Mouse (Mus musculus) left cerebral cortex, adult 2 months (tissue): ENCODE data around the gene Pla2g15. TPM values are rescaled to one million over a fixed set of nuclear protein-coding genes. Genes with fewer than 3 reads are reported as not detected.
"Not testable (repeated sequence)": the region's sequence is repeated elsewhere in the genome, so short reads cannot be mapped to it uniquely, and the experiment has no call there.

Source experiments
- DNase-seq, 2 experiments: peaks; one replicate each; pipeline ENCODE4 v3.0.0; 2021 to 2022; ENCODE audit warnings: low spot score in 2 of 2, mixed read lengths in 1 of 2; ENCODE audit errors: extremely low spot score in 1 of 2
- H3K27ac ChIP-seq: fragments of 200-600 bp; 2 replicates; pipeline ENCODE4 v1.8.1; 2022
- H3K4me3 ChIP-seq: fragments of 200-600 bp; 2 replicates; pipeline ENCODE4 v1.8.1; 2022
- CTCF ChIP-seq: fragments of 200-600 bp; IDR thresholded peaks from 2 replicates; pipeline ENCODE4 v1.8.1; 2022; ENCODE audit warnings: antibody characterized with exemption, mild to moderate bottlenecking, moderate library complexity
- intact Hi-C: fragments of 180-260 bp; cut with DNase I; formaldehyde crosslinking; loops from one replicate; pipeline ENCODE4 v1.15.1; 2025
- total RNA-seq, 2 experiments: library from RNA; stranded (reverse); gene quantifications; 2 replicates each; pipeline ENCODE4 v1.2.3; 2021

Gene Pla2g15
- total RNA-seq, 2 experiments from 2014 or later = 24.4 to 24.8 TPM

- TF ChIP-seq CTCF = no peak
- Histone ChIP-seq H3K27ac (no peak overlapping the region), H3K4me3 (no peak overlapping the region)
- intact Hi-C loops = no loop called here
- DNase-seq = no peak
Measured at GRCm38 (mm10) chr8:106177594-106177993, 27.4 kb downstream of the Pla2g15 start.

GRCm38 (mm10) chr8:106178428-106178827 is 28.2 kb downstream of the Pla2g15 start:
- intact Hi-C loops = no loop called here
- no peak for TF ChIP-seq CTCF
- H3K27ac ChIP-seq = no peak overlapping the region
- DNase-seq = no peak
- no peak overlapping the region for H3K4me3 ChIP-seq

DNA sequence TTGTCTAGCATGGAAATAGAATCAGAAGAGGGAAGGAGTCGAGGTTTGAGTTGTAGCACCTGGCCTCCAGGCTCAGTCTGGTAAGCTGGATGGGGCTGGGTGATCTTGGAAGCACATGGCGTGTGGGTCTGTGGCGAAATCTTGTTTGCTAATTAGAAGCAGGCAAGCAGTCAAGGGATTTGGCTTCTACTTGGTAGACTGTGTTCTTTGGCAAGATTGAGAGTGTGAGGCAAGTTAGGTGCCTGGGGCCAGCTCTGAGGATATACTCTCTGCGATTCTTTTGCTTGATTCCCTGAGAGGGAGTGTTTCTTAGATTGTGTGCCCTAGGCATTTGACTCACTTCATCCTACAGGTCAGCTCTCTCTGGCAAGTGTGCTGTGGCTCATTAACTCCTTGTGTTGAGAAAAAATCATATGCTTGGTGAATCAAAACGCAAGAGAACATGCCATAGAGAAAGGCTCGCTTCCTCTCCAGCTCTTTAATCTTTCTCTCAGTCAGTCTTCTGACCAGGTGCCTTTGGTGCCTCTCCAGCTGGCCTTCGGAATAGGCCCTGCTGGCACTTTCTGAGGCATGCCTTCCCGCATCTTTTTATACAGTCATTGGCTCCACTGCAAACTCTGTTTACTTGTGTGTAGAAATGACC is 35.5 kb downstream of the Pla2g15 start:
- Histone ChIP-seq H3K27ac (no peak overlapping the region), H3K4me3 (no peak overlapping the region)
- intact Hi-C loops = no loop called here
- DNase-seq = no peak
- TF ChIP-seq CTCF = no peak

DNA sequence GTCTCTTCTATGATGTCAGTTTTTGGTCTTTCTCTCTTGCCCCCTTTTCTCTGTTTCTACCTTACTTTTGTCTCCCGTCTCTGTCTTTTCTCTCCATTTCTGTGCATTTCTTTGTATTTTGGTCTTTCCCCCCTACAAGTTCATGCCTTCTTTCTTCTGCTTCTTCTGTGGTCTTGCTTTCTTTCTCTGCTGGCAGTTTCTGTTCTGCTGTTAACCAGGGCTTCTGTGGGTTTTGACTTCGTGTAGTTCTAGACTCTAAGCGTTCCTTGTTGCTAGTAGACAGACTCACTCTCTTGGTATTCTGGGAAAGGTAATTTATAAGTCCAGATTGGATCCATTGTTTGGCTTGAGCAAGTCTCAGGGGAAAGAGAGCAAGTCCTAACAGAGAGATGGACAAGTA is 36.2 kb downstream of the Pla2g15 start:
- Histone ChIP-seq H3K4me3 (no peak overlapping the region), H3K27ac (no peak overlapping the region)
- intact Hi-C loops = no loop called here
- no peak for TF ChIP-seq CTCF
- DNase-seq = no peak

- DNase-seq = no peak
- intact Hi-C loops = no loop called here
- H3K27ac ChIP-seq = no peak overlapping the region
- no peak for TF ChIP-seq CTCF
- H3K4me3 ChIP-seq = no peak overlapping the region
Measured at GRCm38 (mm10) chr8:106189162-106189561, 39.0 kb downstream of the Pla2g15 start.

DNA sequence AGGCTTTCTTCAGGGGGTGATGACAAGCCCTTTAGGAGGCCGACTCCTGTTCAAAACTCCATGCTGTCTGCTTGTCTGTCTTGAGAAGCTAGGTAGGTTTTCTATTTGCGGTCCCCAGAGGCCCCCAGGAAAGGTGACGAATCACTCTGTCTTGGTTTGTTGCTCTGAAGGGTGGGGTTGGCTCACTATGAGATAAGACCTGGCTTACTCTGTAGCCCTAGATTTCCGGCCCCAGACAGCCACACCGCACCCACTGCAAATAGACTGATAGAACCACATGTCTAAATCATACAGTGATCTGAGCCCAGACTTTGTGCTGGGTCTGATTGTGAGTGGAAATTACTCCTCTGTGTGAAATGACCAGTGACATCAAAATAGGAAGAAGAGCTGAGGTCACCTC is 41.4 kb downstream of the Pla2g15 start:
- intact Hi-C loops = no loop called here
- no peak overlapping the region for H3K27ac ChIP-seq
- no peak overlapping the region for H3K4me3 ChIP-seq
- TF ChIP-seq CTCF = no peak
- DNase-seq = no peak

DNA sequence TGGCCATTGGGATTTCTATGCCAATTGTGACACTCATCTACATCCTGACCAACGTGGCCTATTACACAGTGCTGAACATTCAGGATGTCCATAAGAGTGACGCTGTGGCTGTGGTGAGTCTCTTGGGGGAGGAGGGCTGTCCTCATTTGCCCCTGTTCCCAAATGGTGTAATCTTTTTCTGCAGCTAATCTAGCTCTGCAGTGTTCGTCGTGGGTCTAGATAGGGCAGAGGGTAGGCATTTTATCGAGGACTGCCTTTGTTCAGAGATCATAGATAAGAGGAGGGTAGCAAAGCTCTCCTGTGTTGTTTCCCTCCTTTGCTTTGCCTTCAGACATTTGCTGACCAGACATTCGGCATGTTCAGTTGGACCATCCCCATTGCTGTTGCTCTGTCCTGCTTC is 43.0 kb downstream of the Pla2g15 start:
- TF ChIP-seq CTCF = no peak
- Histone ChIP-seq H3K27ac (no peak overlapping the region), H3K4me3 (no peak overlapping the region)
- DNase-seq = no peak
- intact Hi-C loops = no loop called here

DNA sequence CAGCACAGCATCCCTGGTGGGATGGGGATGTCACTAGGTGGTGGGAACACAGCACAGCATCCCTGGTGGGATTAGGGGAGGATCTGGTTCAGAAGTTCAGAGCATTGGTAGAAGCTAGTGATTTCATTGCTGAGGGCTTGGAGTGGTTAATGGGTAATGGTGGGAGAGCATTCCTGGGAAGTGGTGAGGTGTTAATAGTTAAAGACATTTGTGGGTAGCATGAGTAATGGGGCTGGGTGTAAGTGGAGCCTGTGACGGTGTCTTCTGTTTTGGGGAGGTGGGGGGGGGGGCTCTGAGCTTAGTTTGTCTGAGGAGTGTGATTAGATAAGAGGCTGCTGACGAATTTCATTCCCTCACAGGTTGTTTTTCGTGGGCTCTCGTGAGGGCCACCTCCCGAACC is 43.9 kb downstream of the Pla2g15 start:
- Histone ChIP-seq H3K27ac (no peak overlapping the region), H3K4me3 (no peak overlapping the region)
- DNase-seq = no peak
- no peak for TF ChIP-seq CTCF
- intact Hi-C loops = no loop called here

DNA sequence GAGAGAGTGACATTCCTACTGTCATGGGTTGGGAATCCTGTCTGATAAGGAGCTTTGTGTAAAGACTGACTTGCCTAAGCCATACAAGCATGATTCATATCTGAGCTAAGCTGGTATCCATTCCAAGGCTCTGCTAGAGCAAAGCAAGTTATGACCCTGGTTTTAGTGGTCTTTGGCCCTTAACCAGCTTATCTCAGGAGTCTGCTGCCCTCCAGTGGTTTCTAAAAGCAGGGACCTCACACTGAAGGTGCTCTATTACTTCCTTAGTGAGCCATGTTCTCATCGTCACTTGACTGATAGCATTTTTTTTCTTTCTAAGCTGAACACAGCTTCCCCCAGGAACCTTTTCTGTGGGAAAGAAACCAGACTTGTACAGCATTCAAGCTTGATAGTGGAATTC is 48.5 kb downstream of the Pla2g15 start:
- TF ChIP-seq CTCF = peak; percentile 71
- intact Hi-C loops = loop anchor here (2.0 kb wide), 2 partner anchors 34 to 58 kb away; no protein-coding TSS in a partner anchor
- no peak for DNase-seq
- Histone ChIP-seq H3K27ac (peak overlapping the region; percentile 9; the same call in 1 of the 2 replicates), H3K4me3 (no peak overlapping the region)

DNA sequence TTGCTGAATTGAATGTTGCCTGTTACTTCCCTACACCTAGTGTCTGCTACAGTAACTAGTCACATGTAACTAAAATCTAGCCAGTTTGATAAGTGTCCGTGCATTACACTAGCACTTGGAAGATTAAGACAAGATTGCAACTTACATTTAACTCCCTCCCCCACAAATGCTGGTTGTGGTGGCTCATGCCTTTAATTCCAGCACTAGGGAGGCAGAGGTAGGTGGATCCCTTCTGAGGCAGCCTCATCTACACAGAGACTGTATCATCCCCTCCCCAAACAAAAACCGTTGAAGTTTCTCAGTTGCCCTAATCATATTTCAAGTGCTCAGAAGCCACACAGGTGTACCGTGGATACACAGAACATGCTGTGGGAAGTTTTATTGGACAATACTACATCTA is 49.4 kb downstream of the Pla2g15 start:
- intact Hi-C loops = loop anchor here (2.0 kb wide), 2 partner anchors 35 to 59 kb away; no protein-coding TSS in a partner anchor
- not testable (repeated sequence) for H3K4me3 ChIP-seq, H3K27ac ChIP-seq, DNase-seq

GRCm38 (mm10) chr8:106210035-106210731 is 60.0 kb downstream of the Pla2g15 start:
- H3K27ac ChIP-seq = peak overlapping the region; percentile 96
- intact Hi-C loops = loop anchor here (2.0 to 10.0 kb wide), 4 partner anchors 41 to 1155 kb away; partner anchors contain the start of genes Slc7a6 and Smpd3
- no peak for DNase-seq
- peak overlapping the region; percentile 89 for H3K4me3 ChIP-seq
- TF ChIP-seq CTCF = no peak

- no peak; the same call in 1 of the 2 replicates for TF ChIP-seq CTCF
- peak; percentile 96 to 98 for DNase-seq
- peak within 1 kb of the TSS; percentile 96 for H3K27ac ChIP-seq
- peak within 1 kb of the TSS; percentile 89 for H3K4me3 ChIP-seq
- intact Hi-C loops = loop anchor here (2.0 to 10.0 kb wide), 4 partner anchors 42 to 1154 kb away; partner anchors contain the start of genes Slc7a6 and Smpd3
Measured at GRCm38 (mm10) chr8:106210821-106211345, 60.7 kb downstream of the Pla2g15 start, which contains the start of the genes Slc7a6os and Prmt7. Gene Slc7a6os, minus strand, starts transcription at chr8:106210935. Gene Prmt7, plus strand, starts transcription at chr8:106210936.
